Mouse (Mus musculus) bone marrow, adult 2 months (tissue): Measurements from ENCODE around the gene Shmt2. TPM values are rescaled to one million over a fixed set of nuclear protein-coding genes. Genes with fewer than 3 reads are reported as not detected.

Source experiments
- H3K27ac ChIP-seq: fragments of 200-500 bp; 2 replicates; pipeline ENCODE4 v1.5.1; 2012; ENCODE audit warnings: low read depth, mild to moderate bottlenecking, control low read depth, inconsistent platforms, low read length; ENCODE audit not compliant: control insufficient read depth, poor library complexity, insufficient read depth
- H3K4me1 ChIP-seq: fragments of 200-500 bp; 2 replicates; pipeline ENCODE4 v1.6.1; 2011; ENCODE audit warnings: low read length; ENCODE audit not compliant: control insufficient read depth, insufficient read depth
- H3K4me3 ChIP-seq: fragments of 200-500 bp; replicated peaks from 2 replicates; pipeline ENCODE3; 2011; ENCODE audit warnings: mild to moderate bottlenecking, low read depth, low read length, control low read depth; ENCODE audit not compliant: control insufficient read depth
- CTCF ChIP-seq: fragments of 200-500 bp; IDR thresholded peaks from 2 replicates; pipeline ENCODE4 v1.5.1; 2011; ENCODE audit warnings: low read length, control low read depth; ENCODE audit not compliant: control insufficient read depth, insufficient read depth
- POLR2A ChIP-seq: fragments of 200-500 bp; IDR thresholded peaks from 2 replicates; pipeline ENCODE4 v1.6.1; 2011; ENCODE audit warnings: low read depth, mild to moderate bottlenecking, control low read depth, low read length, borderline replicate concordance; ENCODE audit not compliant: control insufficient read depth
- WGBS: fragments of 180-500 bp; shearing (Covaris S2); methylation state at CpG from one replicate; pipeline ENCODE4 v1.1.7; 2018; 5-methylcytosine and 5-hydroxymethylcytosine counted together
- polyA plus RNA-seq: library from polyadenylated mRNA; stranded (reverse); fragments of >200 nt; gene quantifications from 2 replicates; pipeline ENCODE4 v1.2.4, GENCODE M21; 2011; ENCODE audit warnings: low replicate concordance; ENCODE audit not compliant: missing spikeins, insufficient read depth, insufficient read length

Gene Shmt2
- 36.7 and 39.9 TPM in 2 replicates for polyA plus RNA-seq

DNA sequence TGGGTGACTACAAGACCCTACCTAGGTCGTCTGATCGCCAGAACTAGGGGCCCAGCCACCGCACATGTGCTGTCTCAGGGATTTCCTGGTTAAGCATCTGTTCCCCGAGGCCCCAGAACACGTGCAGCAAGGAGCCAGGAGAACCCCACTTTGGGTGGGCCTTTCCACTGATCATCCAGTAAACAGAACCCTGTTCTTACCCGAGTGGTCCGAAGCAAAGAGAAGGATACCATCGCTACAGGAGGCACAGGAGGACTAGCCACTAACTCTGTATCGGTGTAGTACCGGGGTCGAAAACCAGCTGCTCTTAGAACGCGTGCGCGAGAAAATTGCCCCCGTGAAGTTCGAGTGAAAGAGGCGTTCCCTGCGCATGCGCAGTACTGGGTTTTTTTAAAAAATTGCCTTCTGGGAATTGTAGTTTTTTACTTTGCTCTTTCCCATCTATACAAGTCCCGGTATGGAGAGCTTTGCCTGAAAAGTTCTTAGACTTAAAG, at the start of gene Shmt2:
Shmt2 (minus strand) TSS at position 357 of the 494 bp plus-strand sequence.
- WGBS: 0% methylated on average over 21 of the region's 21 CpGs
- Histone ChIP-seq H3K4me3 (peak within 1 kb of the TSS; percentile 91), H3K27ac (no peak within 1 kb of the TSS), H3K4me1 (no peaks in the 10 kb centered on the region; the same call in none of the 2 replicates)
- TF ChIP-seq POLR2A: no peak
- TF ChIP-seq CTCF: no peak

DNA sequence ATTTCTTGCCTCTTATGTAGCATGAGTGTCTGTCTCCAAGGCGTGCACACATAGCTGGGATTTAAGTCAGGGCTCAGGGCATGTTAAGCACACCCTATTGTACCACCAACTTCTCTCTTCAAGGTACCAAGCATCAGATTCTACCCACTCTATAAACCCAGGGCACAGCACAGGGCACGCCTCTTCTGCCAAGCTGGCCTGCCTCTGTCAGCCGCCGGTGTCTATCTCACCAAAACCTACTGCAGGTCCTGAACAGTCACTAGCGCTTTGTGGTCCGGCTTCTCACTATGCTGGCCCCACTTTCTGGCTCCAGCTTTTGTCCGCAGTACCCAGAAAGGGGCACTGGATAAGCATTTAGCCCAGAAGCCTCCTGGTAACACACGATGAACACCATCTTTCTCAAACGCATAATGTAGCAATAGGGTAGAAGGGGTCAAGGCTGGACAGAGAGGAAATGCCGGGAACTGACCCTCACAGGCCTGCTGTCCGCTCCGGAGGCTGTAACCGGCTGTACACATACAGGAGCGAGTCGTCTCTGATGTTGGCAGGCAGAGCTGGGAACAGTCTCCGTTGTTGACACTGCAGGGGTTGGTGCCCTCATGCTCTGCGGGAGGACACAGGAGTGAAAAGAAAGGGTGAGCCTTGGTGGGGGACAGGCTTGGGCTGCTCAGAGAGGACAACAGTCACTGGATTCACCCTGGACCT, 48.8 kb upstream of the Shmt2 start:
- 80% methylated on average over 17 of the region's 17 CpGs for WGBS
- TF ChIP-seq POLR2A (no peak), CTCF (no peak)
- H3K4me3 ChIP-seq: no peak overlapping the region
- H3K27ac ChIP-seq: peak overlapping the region; percentile 30; the same call in 1 of the 2 replicates
- no peaks in the 10 kb centered on the region; the same call in 1 of the 2 replicates for H3K4me1 ChIP-seq

DNA sequence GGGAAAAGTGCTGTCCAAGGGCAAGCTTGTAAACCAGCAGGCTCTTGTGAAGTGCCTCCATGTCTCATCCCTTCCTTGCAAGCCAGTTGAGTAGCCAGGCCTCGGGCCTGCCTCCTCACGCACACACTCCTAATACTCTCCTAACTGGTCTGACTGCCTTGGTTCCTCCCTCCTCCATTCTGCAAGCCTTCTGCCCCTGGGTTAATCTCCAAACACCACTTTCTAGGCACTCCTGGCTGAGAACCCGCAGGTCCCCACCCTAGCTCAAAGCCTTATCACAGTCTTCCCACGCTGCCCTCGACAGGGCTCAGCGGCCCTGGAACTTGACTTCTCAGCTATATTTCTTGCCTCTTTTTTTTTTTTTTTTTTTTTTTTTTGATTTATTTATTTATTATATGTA, 48.1 kb upstream of the Shmt2 start:
- 57% methylated on average over 6 of the region's 6 CpGs for WGBS
- TF ChIP-seq POLR2A (no peak), CTCF (no peak)
- Histone ChIP-seq H3K4me3 (no peak overlapping the region), H3K4me1 (no peaks in the 10 kb centered on the region; the same call in 1 of the 2 replicates), H3K27ac (peak overlapping the region; percentile 83)

DNA sequence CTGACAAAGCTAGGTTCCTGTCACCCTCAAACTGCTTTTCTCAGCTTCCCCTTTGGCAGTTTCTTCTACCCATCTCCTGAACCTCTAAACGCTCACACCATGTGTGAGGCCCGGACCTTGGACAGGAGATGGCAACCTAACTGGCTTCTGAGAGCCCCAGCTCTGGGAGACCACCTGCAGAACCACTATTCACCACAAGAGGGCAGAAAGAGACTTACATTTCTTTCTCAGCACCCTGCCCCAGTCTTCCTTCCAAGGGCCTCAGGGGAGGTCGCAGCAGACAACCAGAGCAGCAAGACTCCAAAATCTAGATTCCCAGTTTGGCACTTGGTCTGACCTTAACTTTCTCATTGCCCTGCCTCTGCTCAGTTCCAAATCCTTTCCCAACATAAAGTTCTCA, 47.2 kb upstream of the Shmt2 start:
- Histone ChIP-seq H3K4me1 (no peaks in the 10 kb centered on the region; the same call in 1 of the 2 replicates), H3K4me3 (no peak overlapping the region), H3K27ac (no peak overlapping the region)
- TF ChIP-seq CTCF (peak; percentile 71), POLR2A (no peak)
- WGBS: 3% methylated on average over 3 of the region's 3 CpGs

DNA sequence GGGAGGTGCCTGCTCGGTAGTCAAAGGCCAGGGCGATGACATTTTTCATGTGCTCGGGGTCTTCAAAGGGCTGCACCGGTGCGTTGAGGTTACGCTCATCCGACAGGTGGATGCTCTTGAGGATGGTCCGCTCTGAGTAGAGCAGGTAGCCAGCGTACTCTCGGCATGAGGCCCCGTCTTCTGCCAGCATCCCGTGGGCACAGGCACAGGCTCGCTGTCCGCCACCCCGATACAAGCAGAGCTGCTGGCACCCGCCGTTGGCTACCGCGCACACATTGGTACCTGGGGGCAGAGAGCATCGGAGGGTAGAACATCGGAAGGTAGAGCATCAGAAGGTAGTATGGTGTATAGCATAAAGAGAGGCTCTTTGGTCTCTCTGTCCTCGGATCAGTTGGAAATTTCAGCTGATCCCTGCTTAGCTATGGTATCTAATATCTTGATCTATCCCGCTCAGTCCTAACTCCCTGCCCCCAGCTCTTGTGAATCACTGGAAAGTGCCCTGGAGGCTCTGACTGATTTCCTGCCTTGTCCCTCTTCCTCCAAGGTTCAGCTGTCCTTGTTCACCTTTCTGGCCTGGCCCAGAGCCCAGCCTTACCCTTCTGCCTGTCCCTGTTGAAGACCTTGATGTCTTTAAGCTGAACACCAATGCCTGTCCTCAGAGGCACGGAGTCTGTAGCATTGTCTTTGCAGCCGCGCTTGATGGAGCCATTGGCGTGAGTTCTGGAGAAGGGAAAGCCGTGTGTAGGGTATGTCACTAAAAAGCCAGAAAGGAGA, 44.5 kb upstream of the Shmt2 start:
- TF ChIP-seq CTCF (no peak), POLR2A (no peak)
- Histone ChIP-seq H3K4me3 (no peak overlapping the region), H3K4me1 (no peaks in the 10 kb centered on the region; the same call in 1 of the 2 replicates), H3K27ac (no peak overlapping the region)
- WGBS: 90% methylated on average over 28 of the region's 28 CpGs

DNA sequence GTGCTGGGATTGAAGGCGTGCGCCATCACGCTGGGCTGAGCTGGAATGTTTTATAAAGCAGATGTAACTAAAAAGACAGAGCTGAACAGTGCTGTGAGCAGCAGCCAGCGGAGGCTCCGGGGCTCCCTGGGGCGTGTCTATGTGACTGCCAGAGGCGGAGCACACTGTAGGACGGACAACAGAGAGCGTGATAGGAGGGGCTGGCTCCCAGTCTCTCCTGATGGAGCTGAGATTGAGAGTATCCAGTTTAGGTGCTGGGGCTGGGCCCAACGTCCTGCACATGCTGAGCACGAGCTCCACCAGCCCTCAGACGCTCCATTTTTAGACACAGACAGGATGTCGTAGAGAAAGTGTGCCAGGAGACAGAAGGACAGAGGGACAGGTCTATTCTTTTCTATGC, 42.1 kb upstream of the Shmt2 start:
- Histone ChIP-seq H3K4me1 (no peaks in the 10 kb centered on the region), H3K4me3 (no peak overlapping the region), H3K27ac (no peak overlapping the region)
- WGBS: 11% methylated on average over 13 of the region's 13 CpGs
- TF ChIP-seq POLR2A (no peak), CTCF (no peak)

DNA sequence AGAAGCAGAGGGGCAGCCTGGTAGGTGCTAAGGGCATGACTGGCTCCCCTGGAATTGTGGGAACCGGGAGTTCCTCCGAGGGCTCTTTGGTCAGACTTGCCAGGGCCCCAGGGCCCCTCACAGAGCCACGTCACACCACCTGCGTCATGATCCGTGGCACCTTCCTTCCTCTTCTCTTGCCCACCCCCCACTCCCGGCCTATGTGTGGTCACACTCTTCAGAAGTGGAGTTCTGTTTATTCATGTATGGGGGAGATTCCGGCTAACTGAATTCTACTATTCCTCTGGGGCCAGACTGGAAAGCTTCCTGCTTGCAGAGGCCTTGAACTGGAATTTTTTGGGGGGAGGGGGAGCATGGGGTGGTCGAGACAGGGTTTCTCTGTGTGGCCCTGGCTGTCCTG, 41.6 kb upstream of the Shmt2 start:
- H3K4me3 ChIP-seq: no peak overlapping the region
- 5% methylated on average over 8 of the region's 8 CpGs for WGBS
- no peaks in the 10 kb centered on the region for H3K4me1 ChIP-seq
- H3K27ac ChIP-seq: no peak overlapping the region
- no peak for TF ChIP-seq POLR2A
- TF ChIP-seq CTCF: no peak

DNA sequence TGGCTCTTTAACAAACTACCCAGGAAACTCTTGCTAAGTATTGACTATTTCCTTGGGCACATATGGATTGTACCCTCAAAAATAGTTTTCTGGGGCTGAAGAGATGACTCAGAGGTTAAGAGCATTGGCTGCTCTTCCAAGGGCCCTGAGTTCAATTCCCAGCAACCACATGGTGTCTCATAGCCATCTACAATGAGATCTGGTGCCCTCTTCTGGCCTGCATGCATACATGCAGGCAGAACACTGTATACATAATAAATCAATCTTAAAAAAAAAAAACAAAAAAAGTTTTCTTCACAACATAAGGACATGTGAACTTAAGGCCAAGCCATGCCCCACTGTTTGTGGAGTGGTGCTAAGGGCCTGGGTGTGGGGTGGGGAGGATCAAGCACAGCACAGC, 38.9 kb upstream of the Shmt2 start:
- TF ChIP-seq CTCF (no peak), POLR2A (no peak)
- Histone ChIP-seq H3K27ac (no peak overlapping the region), H3K4me1 (no peaks in the 10 kb centered on the region), H3K4me3 (no peak overlapping the region)
